Mouse (Mus musculus): Measurements from ENCODE around the gene Map1b. TPM values are rescaled to one million over a fixed set of nuclear protein-coding genes. Genes with fewer than 3 reads are reported as not detected.

The Map1b gene
- polyA plus RNA-seq, 2 experiments = 17.5 to 142 TPM

GRCm38 (mm10) chr13:99484905-99485304 lies 31.4 kb downstream of the Map1b start:
- 72% methylated on average over 10 of the region's 10 CpGs for whole genome bisulfite sequencing
- ATAC-seq (ENCODE audit: low FRiP score, low read depth) = no peak

GRCm38 (mm10) chr13:99483433-99483832 lies 32.9 kb downstream of the Map1b start:
- H3K36me3 ChIP-seq (ENCODE audit: control insufficient read depth, insufficient read depth, low read length) = 0 out of 2 replicates have a peak, but pooled peaks cover 4% of the 10 kb centered on the region
- ATAC-seq (ENCODE audit: low FRiP score, low read depth) = no peak
- no peak for TF ChIP-seq POLR2A (IDR thresholded peaks at IDR 0.05; ENCODE audit: borderline replicate concordance, extremely low read depth, insufficient read depth, insufficient read length)

More at GRCm38 (mm10) chr13:99484905-99485304, 31.4 kb downstream of the Map1b start:
- H3K4me1 ChIP-seq (ENCODE audit: control insufficient read depth, insufficient read depth, low read length) = peaks cover 11% of the 10 kb centered on the region
- H3K4me3 ChIP-seq (replicated peaks; ENCODE audit: low read length) = no peak overlapping the region
- H3K9ac ChIP-seq (ENCODE audit: low read depth, low read length, severe bottlenecking) = no peak overlapping the region
- H3K36me3 ChIP-seq (ENCODE audit: control insufficient read depth, insufficient read depth, low read length) = 0 out of 2 replicates have a peak, but pooled peaks cover 4% of the 10 kb centered on the region
- no peaks in the 10 kb centered on the region for H3K9me3 ChIP-seq (ENCODE audit: control insufficient read depth, low read length)
- H3K4me2 ChIP-seq (replicated peaks; ENCODE audit: low read depth, low read length, severe bottlenecking) = no peak overlapping the region
- H3K27me3 ChIP-seq (ENCODE audit: control insufficient read depth, insufficient read depth, low read length) = no peaks in the 10 kb centered on the region
- no peak for DNase-seq (ENCODE audit: low spot score)
- TF ChIP-seq POLR2A (IDR thresholded peaks at IDR 0.05; ENCODE audit: borderline replicate concordance, extremely low read depth, insufficient read depth, insufficient read length) = no peak
- no peak overlapping the region for H3K27ac ChIP-seq (replicated peaks; ENCODE audit: low read depth, low read length)

GRCm38 (mm10) chr13:99475488-99475887 lies 40.9 kb downstream of the Map1b start:
- Histone ChIP-seq H3K27me3 (ENCODE audit: control insufficient read depth, insufficient read depth, low read length) (no peaks in the 10 kb centered on the region), H3K4me3 (replicated peaks; ENCODE audit: low read length) (no peak overlapping the region), H3K27ac (replicated peaks; ENCODE audit: low read depth, low read length) (peak overlapping the region; percentile 1; the same call in 1 of the 2 replicates), H3K9ac (ENCODE audit: low read depth, low read length, severe bottlenecking) (no peak overlapping the region), H3K36me3 (ENCODE audit: control insufficient read depth, insufficient read depth, low read length) (no peaks in the 10 kb centered on the region), H3K4me2 (replicated peaks; ENCODE audit: low read depth, low read length, severe bottlenecking) (peak overlapping the region; percentile 18; the same call in 1 of the 2 replicates), H3K9me3 (ENCODE audit: control insufficient read depth, low read length) (no peaks in the 10 kb centered on the region), H3K4me1 (ENCODE audit: control insufficient read depth, insufficient read depth, low read length) (peaks cover 13% of the 10 kb centered on the region)
- peak; percentile 57 for DNase-seq (ENCODE audit: low spot score)
- ATAC-seq (ENCODE audit: low FRiP score, low read depth) = peak; percentile 60; the same call in 1 of the 2 replicates
- WGBS = 10% methylated on average over 6 of the region's 6 CpGs
- TF ChIP-seq POLR2A (IDR thresholded peaks at IDR 0.05; ENCODE audit: borderline replicate concordance, extremely low read depth, insufficient read depth, insufficient read length) = no peak

More at GRCm38 (mm10) chr13:99483433-99483832, 32.9 kb downstream of the Map1b start:
- H3K4me1 ChIP-seq (ENCODE audit: control insufficient read depth, insufficient read depth, low read length) = peaks cover 11% of the 10 kb centered on the region
- no peak overlapping the region for H3K4me2 ChIP-seq (replicated peaks; ENCODE audit: low read depth, low read length, severe bottlenecking)
- no peaks in the 10 kb centered on the region for H3K9me3 ChIP-seq (ENCODE audit: control insufficient read depth, low read length)
- DNase-seq (ENCODE audit: low spot score) = no peak
- H3K27ac ChIP-seq (replicated peaks; ENCODE audit: low read depth, low read length) = no peak overlapping the region
- H3K4me3 ChIP-seq (replicated peaks; ENCODE audit: low read length) = no peak overlapping the region
- no peaks in the 10 kb centered on the region for H3K27me3 ChIP-seq (ENCODE audit: control insufficient read depth, insufficient read depth, low read length)
- no peak overlapping the region for H3K9ac ChIP-seq (ENCODE audit: low read depth, low read length, severe bottlenecking)

- WGBS = 12% methylated on average over 5 of the region's 5 CpGs
- H3K27me3 ChIP-seq (ENCODE audit: control insufficient read depth, insufficient read depth, low read length) = no peaks in the 10 kb centered on the region
- DNase-seq (ENCODE audit: low spot score) (no peak), ATAC-seq (ENCODE audit: low FRiP score, low read depth) (no peak)
- no peaks in the 10 kb centered on the region for H3K9me3 ChIP-seq (ENCODE audit: control insufficient read depth, low read length)
- H3K9ac ChIP-seq (ENCODE audit: low read depth, low read length, severe bottlenecking) = no peak overlapping the region
- H3K4me3 ChIP-seq (replicated peaks; ENCODE audit: low read length) = no peak overlapping the region
- H3K27ac ChIP-seq (replicated peaks; ENCODE audit: low read depth, low read length) = no peak overlapping the region
- TF ChIP-seq POLR2A (IDR thresholded peaks at IDR 0.05; ENCODE audit: borderline replicate concordance, extremely low read depth, insufficient read depth, insufficient read length) = no peak
- H3K4me1 ChIP-seq (ENCODE audit: control insufficient read depth, insufficient read depth, low read length) = peaks cover 13% of the 10 kb centered on the region
- no peaks in the 10 kb centered on the region for H3K36me3 ChIP-seq (ENCODE audit: control insufficient read depth, insufficient read depth, low read length)
- peak overlapping the region; percentile 18; the same call in 1 of the 2 replicates for H3K4me2 ChIP-seq (replicated peaks; ENCODE audit: low read depth, low read length, severe bottlenecking)
Measured at GRCm38 (mm10) chr13:99475033-99475432, 41.3 kb downstream of the Map1b start.

GRCm38 (mm10) chr13:99474108-99474507 lies 42.2 kb downstream of the Map1b start:
- ATAC-seq (ENCODE audit: low FRiP score, low read depth) = no peak
- 90% methylated on average over 7 of the region's 7 CpGs for WGBS
- Histone ChIP-seq H3K27me3 (ENCODE audit: control insufficient read depth, insufficient read depth, low read length) (no peaks in the 10 kb centered on the region), H3K27ac (replicated peaks; ENCODE audit: low read depth, low read length) (no peak overlapping the region), H3K9me3 (ENCODE audit: control insufficient read depth, low read length) (no peaks in the 10 kb centered on the region), H3K9ac (ENCODE audit: low read depth, low read length, severe bottlenecking) (no peak overlapping the region), H3K36me3 (ENCODE audit: control insufficient read depth, insufficient read depth, low read length) (no peaks in the 10 kb centered on the region), H3K4me3 (replicated peaks; ENCODE audit: low read length) (no peak overlapping the region), H3K4me2 (replicated peaks; ENCODE audit: low read depth, low read length, severe bottlenecking) (no peak overlapping the region), H3K4me1 (ENCODE audit: control insufficient read depth, insufficient read depth, low read length) (peaks cover 13% of the 10 kb centered on the region)
- TF ChIP-seq POLR2A (IDR thresholded peaks at IDR 0.05; ENCODE audit: borderline replicate concordance, extremely low read depth, insufficient read depth, insufficient read length) = no peak
- no peak for DNase-seq (ENCODE audit: low spot score)
